Mouse (Mus musculus) kidney, adult 2 months (tissue): ENCODE data around the gene Gm37240.

Experiments
- CTCF ChIP-seq: fragments of 200-500 bp; conservative IDR thresholded peaks from 2 replicates; pipeline ENCODE4 v1.5.1; 2011; ENCODE audit warnings: low read depth, mild to moderate bottlenecking, control low read depth, low read length, moderate library complexity, mixed read lengths; ENCODE audit not compliant: insufficient read depth, insufficient read length
- POLR2A ChIP-seq: fragments of 200-500 bp; IDR thresholded peaks from one replicate; pipeline ENCODE4 v1.6.1; 2011; ENCODE audit warnings: low read depth, low read length, control low read depth

DNA sequence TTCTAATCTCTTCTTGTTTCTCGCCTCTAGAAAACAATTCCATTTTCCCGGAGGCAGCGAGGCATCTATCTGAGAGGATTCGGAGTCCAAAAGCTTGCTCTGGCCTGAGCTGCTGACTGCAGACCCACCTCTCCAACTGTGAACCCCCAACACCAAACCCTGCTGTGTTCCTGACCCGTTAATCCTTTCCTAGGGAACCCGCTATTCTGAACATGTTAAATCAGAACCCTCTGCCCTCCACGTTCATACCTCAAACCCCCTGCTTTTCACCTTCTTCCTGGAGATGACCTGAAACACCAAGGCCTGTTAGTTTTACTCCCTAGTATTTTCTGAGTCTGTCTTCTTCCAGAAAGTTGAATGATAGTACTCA is 1271.5 kb downstream of the Gm37240 start:
- TF ChIP-seq POLR2A = no peak
- TF ChIP-seq CTCF = no peak
